ENCODE assay signal across 8 mouse cellular contexts in genomic region chr6:97148383-97149251, GRCm38 (mm10). TPM values are rescaled to one million over a fixed set of nuclear protein-coding genes. Genes with fewer than 3 reads are reported as not detected.
A peak's percentile ranks its signal among the peaks of the same experiment; 100 is the strongest.
DNase-seq lines count a peak whose midpoint lies in the region; ATAC-seq and TF ChIP-seq lines count a peak whose summit lies in the region.

Gene Eogt (minus strand): TSS chr6:97149182.

- peak within 1 kb of the TSS; percentile 58 for H3K27ac ChIP-seq in forebrain, embryonic 14.5 days (ENCODE audit: low read depth, low read length)
- peak within 1 kb of the TSS; percentile 80 for H3K27ac ChIP-seq in liver, postnatal 0 days (ENCODE audit: low read depth)
- H3K27ac ChIP-seq in neural tube, embryonic 13.5 days (replicated peaks), result peak within 1 kb of the TSS; percentile 87

- DNase-seq in c-Kit-positive CD71-positive TER-119-positive erythroid progenitor cells, embryonic 14.5 days (ENCODE audit: low spot score), result peak; percentile 67
- peak; percentile 67 for DNase-seq in forebrain, embryonic 14.5 days (ENCODE audit: low spot score)
- peak; percentile 86 to 89 for DNase-seq in heart, postnatal 10 days
- peak; percentile 57 for DNase-seq in large intestine, adult 2 months (ENCODE audit: low read depth, low spot score)
- peak; percentile 83 for DNase-seq in liver, postnatal 0 days
- peak; percentile 12 for DNase-seq in telencephalon, adult 2 months (ENCODE audit: low read depth, low spot score)

- intact Hi-C loops in heart, postnatal 10 days (cut with DNase I), result loop anchor here (5.0 kb wide), 1 partner anchor 379 kb away; no protein-coding TSS in a partner anchor

- H3K36me3 ChIP-seq in E14TG2a.4 (ENCODE audit: insufficient read depth, low read length), result peaks cover 7% of the 10 kb centered on the region
- peaks cover 3% of the 10 kb centered on the region; the same call in 1 of the 2 replicates for H3K36me3 ChIP-seq in forebrain, embryonic 14.5 days (ENCODE audit: control insufficient read depth, insufficient read depth, low read length)
- H3K36me3 ChIP-seq in liver, postnatal 0 days (replicated peaks; ENCODE audit: insufficient read depth, low read length), result peaks cover 8% of the 10 kb centered on the region; the same call in 1 of the 2 replicates
- 0 out of 2 replicates have a peak, but pooled peaks cover 4% of the 10 kb centered on the region for H3K36me3 ChIP-seq in neural tube, embryonic 13.5 days

- WGBS in forebrain, embryonic 14.5 days, result 1% methylated on average over 54 of the region's 56 CpGs
- WGBS in large intestine, adult 2 months, result under 1% methylated on average over 56 of the region's 56 CpGs
- WGBS in liver, postnatal 0 days (ENCODE audit: insufficient replicate concordance), result 1% methylated on average over 56 of the region's 56 CpGs
- under 1% methylated on average over 56 of the region's 56 CpGs for WGBS in neural tube, embryonic 13.5 days

- no peak for TF ChIP-seq CTCF in E14TG2a.4 (conservative IDR thresholded peaks at IDR 0.05; ENCODE audit: low read length)
- peak; percentile 68 for TF ChIP-seq CTCF in liver, postnatal 0 days (IDR thresholded peaks at IDR 0.05; ENCODE audit: low read depth)

- H3K4me3 ChIP-seq in E14TG2a.4 (replicated peaks; ENCODE audit: low read length), result peak within 1 kb of the TSS; percentile 89
- peak within 1 kb of the TSS; percentile 59 for H3K4me3 ChIP-seq in forebrain, embryonic 14.5 days (ENCODE audit: low read depth, low read length)
- peak within 1 kb of the TSS; percentile 78 for H3K4me3 ChIP-seq in liver, postnatal 0 days (ENCODE audit: low read depth, low read length)
- H3K4me3 ChIP-seq in neural tube, embryonic 13.5 days, result peak within 1 kb of the TSS; percentile 62

- ATAC-seq in forebrain, embryonic 14.5 days, result peak; percentile 72
- ATAC-seq in liver, postnatal 0 days, result peak; percentile 81
- ATAC-seq in neural tube, embryonic 13.5 days (ENCODE audit: low read depth), result peak; percentile 80

- peaks cover 39% of the 10 kb centered on the region for H3K4me1 ChIP-seq in E14TG2a.4 (replicated peaks; ENCODE audit: low read depth, low read length)
- peaks cover 15% of the 10 kb centered on the region; the same call in 1 of the 2 replicates for H3K4me1 ChIP-seq in forebrain, embryonic 14.5 days (ENCODE audit: control insufficient read depth, insufficient read depth, low read length)
- peaks cover 18% of the 10 kb centered on the region for H3K4me1 ChIP-seq in liver, postnatal 0 days (ENCODE audit: insufficient read depth)
- peaks cover 29% of the 10 kb centered on the region for H3K4me1 ChIP-seq in neural tube, embryonic 13.5 days (replicated peaks)

- peak within 1 kb of the TSS; percentile 98 for H3K4me2 ChIP-seq in forebrain, embryonic 14.5 days (ENCODE audit: low read length)
- H3K4me2 ChIP-seq in liver, postnatal 0 days (ENCODE audit: low read depth, low read length), result peak within 1 kb of the TSS; percentile 99
- peak within 1 kb of the TSS; percentile 95 for H3K4me2 ChIP-seq in neural tube, embryonic 13.5 days

- H3K9me3 ChIP-seq in E14TG2a.4 (ENCODE audit: low read length), result no peaks in the 10 kb centered on the region
- H3K9me3 ChIP-seq in forebrain, embryonic 14.5 days (replicated peaks; ENCODE audit: control insufficient read depth, low read length), result no peaks in the 10 kb centered on the region
- H3K9me3 ChIP-seq in liver, postnatal 0 days (ENCODE audit: low read length), result no peaks in the 10 kb centered on the region
- H3K9me3 ChIP-seq in neural tube, embryonic 13.5 days, result no peaks in the 10 kb centered on the region

- H3K9ac ChIP-seq in forebrain, embryonic 14.5 days (ENCODE audit: low read length), result peak within 1 kb of the TSS; percentile 82
- peak within 1 kb of the TSS; percentile 94 for H3K9ac ChIP-seq in liver, postnatal 0 days (replicated peaks)
- peak within 1 kb of the TSS; percentile 85 for H3K9ac ChIP-seq in neural tube, embryonic 13.5 days

- peaks cover 7% of the 10 kb centered on the region; the same call in 1 of the 2 replicates for H3K27me3 ChIP-seq in E14TG2a.4 (ENCODE audit: insufficient read depth, low read length)
- H3K27me3 ChIP-seq in forebrain, embryonic 14.5 days (replicated peaks; ENCODE audit: control insufficient read depth, insufficient read depth, low read length), result no peaks in the 10 kb centered on the region
- no peaks in the 10 kb centered on the region for H3K27me3 ChIP-seq in liver, postnatal 0 days (ENCODE audit: insufficient read depth, low read length)
- H3K27me3 ChIP-seq in neural tube, embryonic 13.5 days, result no peaks in the 10 kb centered on the region

- no peak for TF ChIP-seq EP300 in liver, postnatal 0 days (IDR thresholded peaks at IDR 0.05; ENCODE audit: low read depth)

RNA-seq across cellular contexts. Expression of gene Eogt, which starts in this region (rescaled TPM):
- 4.6 and 5.4 TPM in 2 replicates for polyA plus RNA-seq in forebrain, embryonic 14.5 days (2014; fragmentation: Nextera tagmentation; extraction: Ambion mirVana)
- 10 to 100 TPM; 18.6 to 20.9 TPM for total RNA-seq in heart, postnatal 10 days (2021)
- polyA plus RNA-seq in large intestine, adult 2 months (2012; rRNA removed), result 6.0 and 7.1 TPM in 2 replicates
- polyA plus RNA-seq in liver, postnatal 0 days (2015; fragmentation: Nextera tagmentation; extraction: Ambion mirVana), result 1.0 and 1.8 TPM in 2 replicates
- polyA plus RNA-seq in neural tube, embryonic 13.5 days (2015; fragmentation: Nextera tagmentation; extraction: Ambion mirVana), result 8.9 and 10.7 TPM in 2 replicates

Comparison
In these comparisons a context has a peak if more than half of its experiments do, and no peak if none do; other contexts are left out.
1. Peak in every context shown above with its lines: DNase-seq, ATAC-seq, H3K4me3 ChIP-seq and H3K27ac ChIP-seq.
2. DNase-seq: peak in every context shown above with its lines; median percentile 88 in heart, postnatal 10 days; 83 in liver, postnatal 0 days; 67 in c-Kit-positive CD71-positive TER-119-positive erythroid progenitor cells, embryonic 14.5 days; 67 in forebrain, embryonic 14.5 days; 57 in large intestine, adult 2 months; 12 in telencephalon, adult 2 months.